Mouse (Mus musculus) erythroblast, embryonic 14.5 days (primary cell): ENCODE results near the gene Galnt15. TPM values are rescaled to one million over a fixed set of nuclear protein-coding genes. Genes with fewer than 3 reads are reported as not detected.
A peak's percentile ranks its signal among the peaks of the same experiment; 100 is the strongest.

Experiments
- H3K27me3 ChIP-seq: 2 replicates; pipeline ENCODE4 v1.6.1; 2012; ENCODE audit warnings: inconsistent platforms; ENCODE audit not compliant: control insufficient read depth
- H3K36me3 ChIP-seq: 2 replicates; pipeline ENCODE4 v1.6.1; 2012; ENCODE audit warnings: mild to moderate bottlenecking, inconsistent platforms; ENCODE audit not compliant: control insufficient read depth
- H3K4me1 ChIP-seq: 2 replicates; pipeline ENCODE4 v1.6.1; 2012; ENCODE audit warnings: inconsistent platforms; ENCODE audit not compliant: control insufficient read depth
- H3K4me3 ChIP-seq: replicated peaks from 2 replicates; pipeline ENCODE3; 2012; ENCODE audit warnings: moderate library complexity, mild to moderate bottlenecking, inconsistent platforms
- H3K9me3 ChIP-seq: 2 replicates; pipeline ENCODE4 v1.6.1; 2012; ENCODE audit warnings: low read length, inconsistent platforms, mixed read lengths; ENCODE audit not compliant: control insufficient read depth
- GATA1 ChIP-seq: IDR thresholded peaks from 2 replicates; pipeline ENCODE4 v1.6.1; 2012; ENCODE audit warnings: low read length, inconsistent platforms, mixed read lengths
- TAL1 ChIP-seq: IDR thresholded peaks from 3 replicates; pipeline ENCODE4 v1.6.1; 2012; ENCODE audit warnings: low read length, inconsistent platforms, mixed read lengths
- polyA plus RNA-seq: library from polyadenylated mRNA; stranded (reverse); fragments of >175 nt; gene quantifications from 2 replicates; pipeline ENCODE4 v1.2.3, GENCODE M21; 2012

The Galnt15 gene
- polyA plus RNA-seq, 1 experiment: not detected

GRCm38 (mm10) chr14:32027218-32027617 lies 1.6 kb upstream of the Galnt15 start:
- H3K36me3 ChIP-seq: no peaks in the 10 kb centered on the region
- TF ChIP-seq GATA1 (no peak), TAL1 (no peak)
- H3K4me3 ChIP-seq: no peak overlapping the region
- H3K4me1 ChIP-seq: peaks cover 21% of the 10 kb centered on the region
- H3K27me3 ChIP-seq: peaks cover 46% of the 10 kb centered on the region
- no peaks in the 10 kb centered on the region for H3K9me3 ChIP-seq

- H3K27me3 ChIP-seq: peaks cover 46% of the 10 kb centered on the region
These were observed 713 bp downstream of the Galnt15 start for GRCm38 (mm10) chr14:32029411-32029992.

GRCm38 (mm10) chr14:32030073-32030472 lies 1.3 kb downstream of the Galnt15 start:
- Histone ChIP-seq H3K36me3 (no peaks in the 10 kb centered on the region), H3K27me3 (peaks cover 46% of the 10 kb centered on the region), H3K4me3 (no peak overlapping the region), H3K9me3 (no peaks in the 10 kb centered on the region), H3K4me1 (peaks cover 5% of the 10 kb centered on the region)
- TF ChIP-seq TAL1: no peak
- TF ChIP-seq GATA1: no peak

More at GRCm38 (mm10) chr14:32029411-32029992, 713 bp downstream of the Galnt15 start:
- Histone ChIP-seq H3K4me3 (no peak overlapping the region), H3K4me1 (peaks cover 5% of the 10 kb centered on the region), H3K9me3 (no peaks in the 10 kb centered on the region), H3K36me3 (no peaks in the 10 kb centered on the region)
- TF ChIP-seq GATA1 (no peak), TAL1 (no peak)

- no peaks in the 10 kb centered on the region; the same call in 1 of the 2 replicates for H3K36me3 ChIP-seq
- H3K4me1 ChIP-seq: peaks cover 20% of the 10 kb centered on the region
- H3K27me3 ChIP-seq: peaks cover 37% of the 10 kb centered on the region
- peaks cover 2% of the 10 kb centered on the region; the same call in 1 of the 2 replicates for H3K9me3 ChIP-seq
- TF ChIP-seq GATA1 (no peak), TAL1 (no peak)
- no peak overlapping the region for H3K4me3 ChIP-seq
These were observed 3.7 kb downstream of the Galnt15 start for GRCm38 (mm10) chr14:32032522-32032921.

- H3K4me1 ChIP-seq: peaks cover 43% of the 10 kb centered on the region
- H3K4me3 ChIP-seq: no peak overlapping the region
- no peaks in the 10 kb centered on the region; the same call in 1 of the 2 replicates for H3K27me3 ChIP-seq
- no peaks in the 10 kb centered on the region; the same call in 1 of the 2 replicates for H3K36me3 ChIP-seq
- H3K9me3 ChIP-seq: peaks cover 4% of the 10 kb centered on the region; the same call in 1 of the 2 replicates
- TF ChIP-seq GATA1 (no peak), TAL1 (0 out of 3 replicates have a peak, but pooled peaks have one; percentile 3)
These were observed 7.7 kb downstream of the Galnt15 start for GRCm38 (mm10) chr14:32036482-32036881.

GRCm38 (mm10) chr14:32037661-32038252 lies 9.0 kb downstream of the Galnt15 start:
- peak overlapping the region; percentile 6 for H3K4me3 ChIP-seq
- H3K4me1 ChIP-seq: peaks cover 42% of the 10 kb centered on the region
- H3K27me3 ChIP-seq: no peaks in the 10 kb centered on the region
- peak; percentile 48; the same call in 2 of the 3 replicates for TF ChIP-seq TAL1
- TF ChIP-seq GATA1: peak; percentile 40; the same call in 1 of the 2 replicates
- H3K9me3 ChIP-seq: peaks cover 4% of the 10 kb centered on the region; the same call in 1 of the 2 replicates
- no peaks in the 10 kb centered on the region; the same call in 1 of the 2 replicates for H3K36me3 ChIP-seq

GRCm38 (mm10) chr14:32042108-32042507 lies 13.3 kb downstream of the Galnt15 start:
- Histone ChIP-seq H3K4me1 (peaks cover 35% of the 10 kb centered on the region), H3K36me3 (no peaks in the 10 kb centered on the region), H3K9me3 (peaks cover 4% of the 10 kb centered on the region; the same call in 1 of the 2 replicates), H3K4me3 (no peak overlapping the region), H3K27me3 (no peaks in the 10 kb centered on the region)
- no peak for TF ChIP-seq GATA1
- TF ChIP-seq TAL1: no peak

- Histone ChIP-seq H3K4me3 (no peak overlapping the region), H3K27me3 (no peaks in the 10 kb centered on the region), H3K36me3 (no peaks in the 10 kb centered on the region), H3K9me3 (no peaks in the 10 kb centered on the region), H3K4me1 (peaks cover 7% of the 10 kb centered on the region)
- no peak for TF ChIP-seq TAL1
- TF ChIP-seq GATA1: no peak
These were observed 17.6 kb downstream of the Galnt15 start for GRCm38 (mm10) chr14:32046357-32046756.

GRCm38 (mm10) chr14:32050171-32050570 lies 21.4 kb downstream of the Galnt15 start:
- TF ChIP-seq GATA1 (no peak), TAL1 (no peak)
- Histone ChIP-seq H3K27me3 (no peaks in the 10 kb centered on the region), H3K4me1 (peaks cover 8% of the 10 kb centered on the region), H3K9me3 (peaks cover 6% of the 10 kb centered on the region), H3K36me3 (no peaks in the 10 kb centered on the region), H3K4me3 (no peak overlapping the region)
